Mouse (Mus musculus) hindbrain, embryonic 13.5 days (tissue): ENCODE data around the gene Ldlrad1. TPM values are rescaled to one million over a fixed set of nuclear protein-coding genes. Genes with fewer than 3 reads are reported as not detected.

Experiments
- ATAC-seq: fragments of 200-750 bp; cut with Nextera tagmentation; 2 replicates; pipeline ENCODE4 v1.8.0; 2017; ENCODE audit warnings: moderate TSS enrichment; ENCODE audit not compliant: low FRiP score
- H3K27ac ChIP-seq: fragments of 300-500 bp; sonication (generic); 2 replicates; pipeline ENCODE4 v1.5.1; 2015; ENCODE audit warnings: inconsistent platforms, mild to moderate bottlenecking, moderate library complexity
- H3K27me3 ChIP-seq: fragments of 300-500 bp; sonication (generic); 2 replicates; pipeline ENCODE4 v1.6.1; 2015; ENCODE audit warnings: mild to moderate bottlenecking, inconsistent platforms
- H3K36me3 ChIP-seq: fragments of 300-500 bp; sonication (generic); 2 replicates; pipeline ENCODE4 v1.6.1; 2015; ENCODE audit warnings: mild to moderate bottlenecking, inconsistent platforms
- H3K4me1 ChIP-seq: fragments of 300-500 bp; sonication (generic); replicated peaks from 2 replicates; pipeline ENCODE4 v1.6.1; 2015; ENCODE audit warnings: inconsistent platforms
- H3K4me2 ChIP-seq: fragments of 300-500 bp; sonication (generic); 2 replicates; pipeline ENCODE4 v1.6.1; 2015; ENCODE audit warnings: inconsistent platforms, mild to moderate bottlenecking, moderate library complexity
- H3K4me3 ChIP-seq: fragments of 300-500 bp; sonication (generic); 2 replicates; pipeline ENCODE4 v1.5.1; 2015; ENCODE audit warnings: mild to moderate bottlenecking, inconsistent platforms
- H3K9ac ChIP-seq: fragments of 300-500 bp; sonication (generic); 2 replicates; pipeline ENCODE4 v1.6.1; 2015; ENCODE audit warnings: mild to moderate bottlenecking, inconsistent platforms
- H3K9me3 ChIP-seq: fragments of 300-500 bp; sonication (generic); 2 replicates; pipeline ENCODE4 v1.6.1; 2016; ENCODE audit warnings: inconsistent platforms
- WGBS: fragments of 180-500 bp; shearing (Covaris S2); methylation state at CpG from one replicate; pipeline ENCODE4 v1.1.7; 2015; 5-methylcytosine and 5-hydroxymethylcytosine counted together
- polyA plus RNA-seq: library from polyadenylated mRNA; unstranded; fragments of >200 nt; fragmentation: Nextera tagmentation; extraction: Ambion mirVana; gene quantifications from 2 replicates; pipeline ENCODE4 v1.2.1, GENCODE M21; 2015

The Ldlrad1 gene
- not detected in 2 replicates for polyA plus RNA-seq

GRCm38 (mm10) chr4:107208880-107209279 lies at the start of gene Ldlrad1:
Ldlrad1 (plus strand) TSS chr4:107209180.
- Histone ChIP-seq H3K36me3 (peaks cover 56% of the 10 kb centered on the region), H3K27me3 (no peaks in the 10 kb centered on the region), H3K9ac (no peak within 1 kb of the TSS), H3K27ac (no peak within 1 kb of the TSS), H3K4me1 (no peaks in the 10 kb centered on the region), H3K4me3 (no peak within 1 kb of the TSS), H3K9me3 (no peaks in the 10 kb centered on the region), H3K4me2 (no peak within 1 kb of the TSS)
- no peak for ATAC-seq
- WGBS, result 86% methylated on average over 3 of the region's 3 CpGs

GRCm38 (mm10) chr4:107160181-107160580 lies 48.8 kb upstream of the Ldlrad1 start:
- H3K36me3 ChIP-seq, result peaks cover 51% of the 10 kb centered on the region
- H3K4me1 ChIP-seq, result peaks cover 8% of the 10 kb centered on the region
- no peak overlapping the region for H3K9ac ChIP-seq
- WGBS, result 93% methylated on average over 8 of the region's 8 CpGs
- no peak overlapping the region for H3K4me3 ChIP-seq
- H3K27ac ChIP-seq, result no peak overlapping the region
- H3K27me3 ChIP-seq, result no peaks in the 10 kb centered on the region
- no peaks in the 10 kb centered on the region for H3K9me3 ChIP-seq
- ATAC-seq, result no peak
- H3K4me2 ChIP-seq, result no peak overlapping the region

- no peaks in the 10 kb centered on the region for H3K27me3 ChIP-seq
- no peak for ATAC-seq
- H3K9ac ChIP-seq, result no peak overlapping the region
- H3K4me3 ChIP-seq, result no peak overlapping the region
- WGBS, result 90% methylated on average over 10 of the region's 10 CpGs
- no peak overlapping the region for H3K4me2 ChIP-seq
- 0 out of 2 replicates have a peak overlapping the region, but pooled peaks have one; percentile 0 for H3K27ac ChIP-seq
- H3K4me1 ChIP-seq, result peaks cover 8% of the 10 kb centered on the region
- peaks cover 42% of the 10 kb centered on the region for H3K36me3 ChIP-seq
- H3K9me3 ChIP-seq, result no peaks in the 10 kb centered on the region
Observed at GRCm38 (mm10) chr4:107163341-107163740, 45.6 kb upstream of the Ldlrad1 start.

GRCm38 (mm10) chr4:107163756-107164587 lies 45.0 kb upstream of the Ldlrad1 start:
- H3K36me3 ChIP-seq, result peaks cover 38% of the 10 kb centered on the region
- no peak overlapping the region for H3K4me2 ChIP-seq
- no peaks in the 10 kb centered on the region for H3K9me3 ChIP-seq
- H3K27me3 ChIP-seq, result no peaks in the 10 kb centered on the region
- H3K9ac ChIP-seq, result 0 out of 2 replicates have a peak overlapping the region, but pooled peaks have one; percentile 24
- peak; percentile 57; the same call in 1 of the 2 replicates for ATAC-seq
- peak overlapping the region; percentile 53; the same call in 1 of the 2 replicates for H3K27ac ChIP-seq
- H3K4me3 ChIP-seq, result no peak overlapping the region
- peaks cover 8% of the 10 kb centered on the region for H3K4me1 ChIP-seq
- 36% methylated on average over 9 of the region's 9 CpGs for WGBS

GRCm38 (mm10) chr4:107166700-107167099 lies 42.3 kb upstream of the Ldlrad1 start:
- ATAC-seq, result no peak
- WGBS, result 84% methylated on average over 5 of the region's 5 CpGs
- H3K9ac ChIP-seq, result no peak overlapping the region
- H3K4me3 ChIP-seq, result no peak overlapping the region
- peaks cover 23% of the 10 kb centered on the region for H3K36me3 ChIP-seq
- H3K27ac ChIP-seq, result no peak overlapping the region
- no peak overlapping the region for H3K4me2 ChIP-seq
- H3K4me1 ChIP-seq, result peaks cover 8% of the 10 kb centered on the region
- H3K9me3 ChIP-seq, result no peaks in the 10 kb centered on the region
- no peaks in the 10 kb centered on the region for H3K27me3 ChIP-seq

- Histone ChIP-seq H3K27ac (no peak overlapping the region), H3K36me3 (peaks cover 31% of the 10 kb centered on the region), H3K4me3 (no peak overlapping the region), H3K9ac (0 out of 2 replicates have a peak overlapping the region, but pooled peaks have one; percentile 43), H3K27me3 (no peaks in the 10 kb centered on the region), H3K4me2 (no peak overlapping the region), H3K4me1 (peaks cover 8% of the 10 kb centered on the region), H3K9me3 (no peaks in the 10 kb centered on the region)
- ATAC-seq, result no peak
- 95% methylated on average over 5 of the region's 5 CpGs for WGBS
Observed at GRCm38 (mm10) chr4:107167798-107168197, 41.2 kb upstream of the Ldlrad1 start.

GRCm38 (mm10) chr4:107177506-107177905 lies 31.5 kb upstream of the Ldlrad1 start:
- Histone ChIP-seq H3K27ac (peak overlapping the region; percentile 99), H3K36me3 (peaks cover 27% of the 10 kb centered on the region), H3K4me2 (peak overlapping the region; percentile 79), H3K9me3 (no peaks in the 10 kb centered on the region), H3K9ac (peak overlapping the region; percentile 97), H3K4me1 (peaks cover 50% of the 10 kb centered on the region), H3K27me3 (no peaks in the 10 kb centered on the region), H3K4me3 (peak overlapping the region; percentile 99)
- WGBS, result 59% methylated on average over 11 of the region's 11 CpGs
- ATAC-seq, result no peak

- peak; percentile 95 for ATAC-seq
- H3K9ac ChIP-seq, result peak within 1 kb of the TSS; percentile 97
- no peaks in the 10 kb centered on the region for H3K9me3 ChIP-seq
- under 1% methylated on average over 49 of the region's 49 CpGs for WGBS
- peak within 1 kb of the TSS; percentile 99 for H3K27ac ChIP-seq
- H3K4me2 ChIP-seq, result peak within 1 kb of the TSS; percentile 79
- peaks cover 21% of the 10 kb centered on the region for H3K36me3 ChIP-seq
- H3K4me3 ChIP-seq, result peak within 1 kb of the TSS; percentile 99
- H3K27me3 ChIP-seq, result no peaks in the 10 kb centered on the region
- H3K4me1 ChIP-seq, result peaks cover 55% of the 10 kb centered on the region
Observed at GRCm38 (mm10) chr4:107178182-107178829, 30.7 kb upstream of the Ldlrad1 start, which contains the start of gene Tmem59. Tmem59 (plus strand) TSS chr4:107178399.

GRCm38 (mm10) chr4:107178830-107179490 lies 30.0 kb upstream of the Ldlrad1 start, which contains the start of gene Tceanc2:
Tceanc2 (minus strand) TSS chr4:107179116.
- H3K36me3 ChIP-seq, result peaks cover 14% of the 10 kb centered on the region
- H3K27me3 ChIP-seq, result no peaks in the 10 kb centered on the region
- peak; percentile 82 for ATAC-seq
- under 1% methylated on average over 47 of the region's 47 CpGs for WGBS
- peak within 1 kb of the TSS; percentile 79 for H3K4me2 ChIP-seq
- H3K9me3 ChIP-seq, result no peaks in the 10 kb centered on the region
- H3K27ac ChIP-seq, result peak within 1 kb of the TSS; percentile 99
- H3K9ac ChIP-seq, result peak within 1 kb of the TSS; percentile 97
- H3K4me3 ChIP-seq, result peak within 1 kb of the TSS; percentile 99
- H3K4me1 ChIP-seq, result peaks cover 56% of the 10 kb centered on the region

GRCm38 (mm10) chr4:107179561-107179960 lies 29.4 kb upstream of the Ldlrad1 start:
- H3K4me1 ChIP-seq, result peaks cover 56% of the 10 kb centered on the region
- WGBS, result 4% methylated on average over 8 of the region's 8 CpGs
- ATAC-seq, result no peak
- peaks cover 10% of the 10 kb centered on the region for H3K36me3 ChIP-seq
- H3K4me2 ChIP-seq, result peak overlapping the region; percentile 79
- peak overlapping the region; percentile 99 for H3K4me3 ChIP-seq
- H3K27ac ChIP-seq, result peak overlapping the region; percentile 99
- H3K9ac ChIP-seq, result peak overlapping the region; percentile 97
- H3K9me3 ChIP-seq, result no peaks in the 10 kb centered on the region
- H3K27me3 ChIP-seq, result no peaks in the 10 kb centered on the region

- no peak overlapping the region for H3K27ac ChIP-seq
- peaks cover 53% of the 10 kb centered on the region for H3K4me1 ChIP-seq
- H3K9me3 ChIP-seq, result no peaks in the 10 kb centered on the region
- no peaks in the 10 kb centered on the region for H3K27me3 ChIP-seq
- peak overlapping the region; percentile 97; the same call in 1 of the 2 replicates for H3K9ac ChIP-seq
- peak overlapping the region; percentile 79 for H3K4me2 ChIP-seq
- H3K4me3 ChIP-seq, result peak overlapping the region; percentile 99; the same call in 1 of the 2 replicates
- ATAC-seq, result no peak
- H3K36me3 ChIP-seq, result no peaks in the 10 kb centered on the region; the same call in 1 of the 2 replicates
Observed at GRCm38 (mm10) chr4:107180746-107181145, 28.2 kb upstream of the Ldlrad1 start.

GRCm38 (mm10) chr4:107181866-107182265 lies 27.1 kb upstream of the Ldlrad1 start:
- H3K9me3 ChIP-seq, result no peaks in the 10 kb centered on the region
- H3K4me1 ChIP-seq, result peaks cover 43% of the 10 kb centered on the region
- H3K4me3 ChIP-seq, result no peak overlapping the region
- peaks cover 8% of the 10 kb centered on the region for H3K36me3 ChIP-seq
- H3K27ac ChIP-seq, result no peak overlapping the region
- no peak overlapping the region for H3K4me2 ChIP-seq
- no peak for ATAC-seq
- H3K9ac ChIP-seq, result no peak overlapping the region
- no peaks in the 10 kb centered on the region for H3K27me3 ChIP-seq
- 89% methylated on average over 6 of the region's 6 CpGs for WGBS
